Mouse (Mus musculus) adrenal gland, postnatal 36 days (tissue): ENCODE measurements around the gene Calu. TPM values are rescaled to one million over a fixed set of nuclear protein-coding genes. Genes with fewer than 3 reads are reported as not detected.
"Not testable (repeated sequence)": the region's sequence is repeated elsewhere in the genome, so short reads cannot be mapped to it uniquely, and the experiment has no call there.

ENCODE experiments used
- DNase-seq, 2 experiments: peaks; one replicate each; pipeline ENCODE4 v3.0.0; 2021; ENCODE audit warnings: mixed read lengths in 1 of 2
- total RNA-seq, 2 experiments: library from RNA; stranded (reverse); gene quantifications; 2 replicates each; pipeline ENCODE4 v1.2.3; 2021

Calu gene
- total RNA-seq, 2 experiments from 2014 or later, result 139 to 152 TPM

- peak in 1 of 2 experiments; percentile 13 for DNase-seq
These were observed 14.6 kb downstream of the Calu start for GRCm38 (mm10) chr6:29362246-29363128.

DNA sequence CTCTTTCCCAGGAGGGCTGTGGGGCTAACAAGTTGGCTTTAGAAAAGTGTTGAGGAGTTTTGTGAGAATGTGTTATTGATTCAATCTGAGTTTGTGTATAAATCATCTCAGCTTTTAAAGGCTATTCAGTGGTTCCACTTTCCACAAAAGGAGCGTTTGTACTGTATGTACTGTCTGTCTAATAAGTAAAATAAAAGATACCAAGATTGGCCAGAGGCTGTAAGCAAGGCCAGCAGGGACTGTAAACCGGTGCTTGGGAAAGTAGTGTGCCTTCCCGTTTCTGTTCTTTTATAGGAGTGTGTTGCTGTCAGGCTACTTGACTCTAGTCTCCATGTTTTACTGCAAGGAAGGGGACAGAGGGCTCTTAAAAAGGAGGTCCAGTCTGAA is 15.3 kb downstream of the Calu start:
- DNase-seq, result no peak

DNA sequence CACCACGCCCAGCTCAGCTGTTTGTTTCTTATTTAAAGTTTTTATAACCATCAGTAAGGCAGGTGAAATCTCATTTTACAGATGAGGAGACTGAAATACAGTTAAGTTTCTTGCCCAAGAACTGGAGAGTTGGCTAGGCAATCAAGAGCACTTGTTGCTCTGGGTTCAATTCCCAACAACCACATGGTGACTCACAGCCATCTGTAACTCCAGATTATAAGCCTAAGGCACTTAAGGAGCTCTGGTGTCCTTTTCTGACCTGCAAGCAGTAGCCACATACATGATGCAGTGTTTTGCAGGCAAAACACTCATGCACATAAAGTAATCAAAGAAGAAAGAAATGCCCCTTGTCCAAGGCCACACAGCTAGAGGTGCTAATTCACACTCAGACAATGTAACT is 17.4 kb downstream of the Calu start:
- DNase-seq, result no peak

DNA sequence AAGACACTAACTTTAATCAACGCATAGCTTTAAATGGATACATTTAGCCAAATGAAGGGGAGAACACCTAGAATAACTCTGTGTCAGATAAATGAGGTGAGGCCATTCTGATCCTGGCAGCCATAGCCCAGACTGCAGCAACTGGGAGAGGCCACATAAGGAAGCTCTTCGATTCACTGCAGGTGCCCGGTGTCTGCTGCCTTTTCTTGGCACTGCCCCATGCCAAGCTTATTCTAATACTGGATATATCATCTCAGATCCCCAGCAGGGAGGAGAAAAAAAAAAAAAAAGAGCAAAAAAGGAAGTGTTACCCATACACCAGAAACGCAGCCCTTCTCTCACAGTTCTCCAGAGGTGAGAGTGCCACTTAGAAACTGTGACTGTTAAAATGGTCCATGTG is 29.5 kb downstream of the Calu start:
- DNase-seq, result no peak

GRCm38 (mm10) chr6:29378678-29379077 is 30.8 kb downstream of the Calu start:
- DNase-seq, result no peak

GRCm38 (mm10) chr6:29379954-29380353 is 32.1 kb downstream of the Calu start:
- no peak for DNase-seq

DNA sequence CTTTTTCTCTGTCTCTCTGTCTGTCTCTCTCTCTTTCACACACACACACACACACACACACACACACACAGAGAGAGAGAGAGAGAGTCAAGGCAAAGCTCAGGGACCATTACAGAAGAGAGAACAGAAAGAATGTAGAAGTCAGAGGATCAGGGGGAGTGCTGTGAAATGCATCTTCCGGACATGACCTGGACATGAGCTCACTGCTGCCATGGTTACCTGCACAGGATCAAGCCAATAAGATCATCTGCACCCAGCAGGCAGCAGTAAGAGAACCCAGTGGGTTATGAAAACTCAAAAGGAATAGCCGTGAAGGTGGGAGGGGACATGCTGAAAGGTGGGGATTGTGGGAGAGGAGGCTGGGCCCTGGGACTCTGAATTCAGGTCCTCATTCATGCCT is 34.6 kb downstream of the Calu start:
- no peak for DNase-seq

DNA sequence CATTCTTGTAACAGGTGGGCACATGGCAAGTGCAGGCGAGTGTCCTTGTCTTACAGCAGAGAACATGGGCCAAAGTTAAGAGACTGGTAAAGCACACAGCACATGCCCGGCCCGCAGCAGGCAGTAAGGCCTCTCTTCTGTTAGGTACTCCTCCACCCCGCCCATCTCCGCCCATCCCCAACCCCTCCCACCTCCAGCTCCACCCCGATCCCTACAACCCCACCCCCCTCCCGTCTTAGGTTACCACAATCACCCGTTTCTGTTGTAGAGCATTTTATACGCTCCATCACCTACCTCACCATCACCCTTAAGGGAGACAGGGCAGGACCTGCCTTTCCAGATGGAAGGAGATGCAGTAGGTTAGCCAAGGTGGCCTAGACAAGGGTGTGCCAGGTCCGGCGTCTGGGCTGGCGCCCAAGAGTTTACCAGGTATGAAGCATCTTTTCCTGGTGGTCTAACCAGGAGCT is 40.2 kb downstream of the Calu start, which contains the start of gene Opn1sw:
Opn1sw (minus strand) TSS at position 417 of the 467 bp plus-strand sequence.
- peak; percentile 6 to 50 for DNase-seq

GRCm38 (mm10) chr6:29388606-29389080 is 40.8 kb downstream of the Calu start:
- DNase-seq, result peak; percentile 89 to 91

GRCm38 (mm10) chr6:29389425-29389824 is 41.6 kb downstream of the Calu start:
- DNase-seq, result no peak

DNA sequence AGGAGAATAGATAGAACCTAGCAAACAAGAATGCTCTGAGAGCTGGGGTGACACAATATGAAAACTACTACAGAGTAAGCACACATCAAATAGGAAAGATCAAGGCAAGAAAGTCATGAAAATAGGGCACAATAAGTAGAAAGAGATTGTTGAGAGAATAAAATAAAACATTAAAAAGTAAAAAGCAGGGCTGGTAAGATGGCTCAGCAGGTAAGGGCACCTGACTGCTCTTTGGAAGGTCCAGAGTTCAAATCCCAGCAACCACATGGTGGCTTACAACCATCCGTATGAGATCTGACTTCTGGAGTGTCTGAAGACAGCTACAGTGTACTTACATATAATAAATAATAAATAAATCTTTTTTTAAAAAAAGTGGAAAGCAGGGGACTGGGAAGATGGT is 42.6 kb downstream of the Calu start:
- not testable (repeated sequence) for DNase-seq

GRCm38 (mm10) chr6:29391241-29391640 is 43.4 kb downstream of the Calu start:
- DNase-seq, result not testable (repeated sequence)

DNA sequence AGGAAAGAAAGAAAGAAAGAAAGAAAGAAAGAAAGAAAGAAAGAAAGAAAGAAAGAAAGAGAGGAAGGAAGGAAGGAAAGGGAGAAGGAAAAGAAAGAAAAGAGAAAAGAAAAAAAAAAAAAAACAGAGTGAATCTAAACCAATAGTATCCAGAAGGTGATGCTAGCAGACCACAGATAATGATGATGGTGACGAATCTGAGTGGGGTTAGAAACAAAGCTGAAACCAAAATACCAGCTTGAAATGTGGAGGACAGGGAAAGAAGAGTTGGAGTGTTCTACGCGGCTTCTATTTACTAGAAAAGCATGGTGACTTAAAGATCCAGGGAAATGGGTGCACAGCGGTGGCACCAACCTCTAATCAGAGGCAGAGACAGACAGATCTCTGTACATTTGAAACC is 43.9 kb downstream of the Calu start:
- no peak for DNase-seq

- no peak for DNase-seq
These were observed 46.4 kb downstream of the Calu start for GRCm38 (mm10) chr6:29394286-29394685.

DNA sequence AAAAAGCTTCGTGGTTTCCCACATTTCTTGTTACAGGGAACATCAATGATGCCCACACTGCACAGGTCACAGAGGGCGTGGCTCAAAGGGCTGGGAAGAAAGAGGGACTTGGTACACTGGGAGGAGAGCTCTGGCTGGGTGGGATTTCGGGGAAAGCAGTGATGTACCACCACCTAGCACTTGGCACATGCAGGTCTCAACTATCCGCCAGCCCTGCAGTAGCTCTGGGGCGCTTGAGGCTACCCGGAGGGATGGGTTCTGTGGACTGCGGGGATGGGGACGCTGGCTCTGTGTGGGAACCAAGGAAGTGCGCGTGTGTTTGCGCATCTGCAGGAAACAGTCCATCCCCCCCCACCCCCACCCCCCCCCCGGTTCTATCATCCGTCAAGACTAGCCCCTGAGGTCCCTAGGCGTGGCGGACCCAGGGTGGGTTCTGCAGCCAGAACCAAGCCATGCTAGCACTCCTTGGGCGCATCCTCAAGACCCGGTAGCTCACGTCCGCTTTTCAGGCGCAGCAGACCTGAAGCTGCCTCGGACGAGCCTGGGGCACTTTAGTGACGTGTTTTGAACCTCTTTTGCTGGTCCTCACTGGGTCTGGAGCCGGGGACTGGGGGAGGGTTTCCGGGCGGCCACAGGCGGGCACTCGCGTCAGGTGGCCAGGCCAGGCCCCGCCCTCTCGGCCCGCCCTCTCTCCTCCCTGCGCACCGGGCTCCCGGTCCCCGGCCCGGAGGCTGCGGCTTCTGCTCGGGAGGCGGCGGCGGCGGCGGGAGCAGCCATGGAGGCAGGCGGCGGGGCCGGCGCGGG is 48.2 kb downstream of the Calu start, which contains the start of gene Ccdc136:
Ccdc136 (plus strand) TSS at position 400 of the 804 bp plus-strand sequence.
- DNase-seq, result peak; percentile 86 to 91

DNA sequence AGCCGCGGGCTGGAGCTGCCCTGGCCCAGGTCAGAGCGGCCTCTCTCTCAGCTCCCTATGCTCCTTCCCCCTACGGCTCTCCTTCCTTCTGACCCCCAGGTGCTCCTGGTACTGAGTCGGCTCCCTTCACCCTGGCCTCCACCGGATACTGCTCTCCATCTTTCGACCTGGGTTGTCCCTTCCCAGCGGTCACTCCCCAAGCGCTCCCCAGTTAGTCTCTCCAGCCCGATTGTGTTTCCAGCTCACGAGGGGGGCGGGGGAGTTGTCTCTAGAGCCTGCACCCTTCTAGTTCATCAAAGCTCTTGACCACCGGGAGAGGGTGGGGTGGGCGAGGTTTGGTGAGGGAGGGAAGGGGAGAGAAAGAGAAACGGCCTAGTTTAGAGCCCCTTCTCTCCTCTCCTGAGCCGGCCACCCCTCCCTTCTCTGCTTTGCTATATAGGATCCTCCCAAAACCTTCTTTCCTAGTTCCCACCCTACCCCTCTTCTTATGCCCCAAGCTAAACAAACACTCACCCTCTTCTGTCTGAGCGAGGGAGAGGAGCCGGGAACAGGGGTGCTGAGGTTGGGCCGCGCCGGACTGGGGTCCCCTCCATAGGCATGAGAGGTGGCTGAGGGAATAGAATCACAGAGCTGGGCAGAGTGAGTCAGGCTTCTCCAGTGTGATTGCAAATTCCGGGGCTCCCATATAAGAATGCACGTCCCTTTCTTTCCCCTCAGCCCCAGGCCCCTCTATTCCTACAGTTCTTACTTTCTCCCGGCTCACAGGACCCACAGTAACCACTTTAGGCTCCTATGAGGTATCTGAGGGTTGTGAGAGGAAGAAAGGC is 49.1 kb downstream of the Calu start:
- DNase-seq, result no peak

DNA sequence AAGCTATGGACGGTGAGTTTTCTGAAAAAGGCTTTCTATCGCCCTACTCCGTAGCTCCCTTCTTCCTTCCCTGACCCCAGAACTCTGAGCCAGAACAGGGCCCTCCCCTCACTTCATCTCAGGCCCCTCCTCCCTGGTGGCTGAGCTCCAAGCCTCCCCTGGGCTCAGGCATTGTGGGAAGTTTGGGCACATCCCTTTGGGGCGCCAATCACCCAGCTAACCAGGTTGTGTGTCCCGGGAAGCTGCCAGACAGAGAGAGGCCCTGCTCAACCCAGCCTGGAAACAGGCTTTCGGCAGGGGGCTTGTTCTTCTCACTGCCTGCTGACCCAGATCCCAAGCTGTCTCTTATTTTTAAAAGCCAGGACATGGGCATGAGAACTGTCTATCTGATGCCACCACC is 49.7 kb downstream of the Calu start:
- peak in 1 of 2 experiments; percentile 11 for DNase-seq

DNA sequence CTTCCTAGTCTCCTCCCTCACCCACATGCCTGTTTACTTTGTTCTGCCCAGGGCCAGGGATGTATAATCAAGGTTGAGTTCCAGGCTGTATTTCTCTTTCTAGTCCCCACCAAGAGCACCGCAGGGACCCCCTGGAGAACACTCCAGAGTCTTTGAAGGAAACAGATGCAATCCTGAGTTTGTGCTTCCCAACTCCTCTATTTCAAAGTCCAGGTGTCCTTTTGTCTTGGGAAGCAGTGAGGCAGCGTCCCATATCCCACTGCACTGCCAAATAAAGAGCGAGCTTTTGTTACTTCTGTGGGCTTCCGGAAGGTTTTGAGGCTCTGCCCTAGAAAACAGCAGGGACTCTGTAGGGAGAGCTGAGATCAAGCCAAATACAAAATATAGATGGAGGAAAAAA is 52.0 kb downstream of the Calu start:
- no peak for DNase-seq

- DNase-seq, result no peak
These were observed 54.9 kb downstream of the Calu start for GRCm38 (mm10) chr6:29402693-29403342.

DNA sequence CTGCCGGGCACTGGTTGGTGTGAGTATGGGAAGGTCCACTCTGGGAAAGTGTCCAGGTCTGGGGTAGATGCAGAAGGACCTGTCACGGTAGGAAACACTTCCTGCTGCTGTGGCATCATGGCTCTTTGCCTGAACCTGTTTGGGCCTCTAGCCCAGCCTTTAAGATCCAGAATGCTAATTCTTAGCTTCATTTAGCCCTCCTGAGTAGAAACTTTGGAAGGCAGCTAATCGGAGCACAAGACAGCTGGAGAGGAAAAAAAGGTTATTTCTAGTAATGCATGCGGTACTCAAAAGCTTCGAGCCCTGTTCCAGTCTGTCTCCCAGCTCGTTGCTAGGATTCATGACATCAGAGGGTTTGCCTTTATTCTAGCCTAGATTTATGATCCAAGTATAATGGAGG is 58.5 kb downstream of the Calu start:
- no peak for DNase-seq

DNA sequence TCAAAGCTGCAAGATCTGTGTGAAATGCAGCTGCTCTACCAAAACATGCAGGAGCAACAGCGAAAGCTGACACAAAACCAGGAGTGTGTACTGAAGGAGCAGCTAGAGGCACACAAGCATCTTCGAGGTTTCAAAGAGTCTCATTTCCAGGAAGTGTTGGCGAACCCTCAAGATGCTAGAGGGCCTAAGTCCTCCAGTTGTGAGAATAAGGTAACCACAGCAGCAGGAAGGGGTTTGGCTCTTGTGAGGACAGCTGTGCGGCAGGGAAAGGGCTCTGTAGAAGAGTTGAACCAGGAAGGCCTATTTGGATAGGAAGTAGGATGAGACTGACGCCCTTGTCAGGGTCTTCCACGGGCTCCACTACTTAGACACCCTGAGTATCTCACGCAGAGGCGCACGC is 67.6 kb downstream of the Calu start:
- no peak for DNase-seq
